Mouse (Mus musculus) embryonic facial prominence, embryonic 10.5 days (tissue): ENCODE measurements around the gene Stxbp1. TPM values are rescaled to one million over a fixed set of nuclear protein-coding genes. Genes with fewer than 3 reads are reported as not detected.
A peak's percentile ranks its signal among the peaks of the same experiment; 100 is the strongest.

Experiments
- DNase-seq: peaks from one replicate; pipeline ENCODE4 v3.0.0-alpha.2; 2017; ENCODE audit warnings: low spot score
- H3K27ac ChIP-seq: fragments of 300-500 bp; sonication (generic); replicated peaks from 2 replicates; pipeline ENCODE4 v1.5.1; 2016; ENCODE audit warnings: mild to moderate bottlenecking
- H3K27me3 ChIP-seq: fragments of 300-500 bp; sonication (generic); replicated peaks from 2 replicates; pipeline ENCODE4 v1.6.1; 2016; ENCODE audit warnings: low read depth, mild to moderate bottlenecking; ENCODE audit not compliant: poor library complexity, severe bottlenecking
- H3K36me3 ChIP-seq: fragments of 300-500 bp; sonication (generic); replicated peaks from 2 replicates; pipeline ENCODE4 v1.6.1; 2016; ENCODE audit warnings: mild to moderate bottlenecking, moderate library complexity
- H3K4me1 ChIP-seq: fragments of 300-500 bp; sonication (generic); 2 replicates; pipeline ENCODE4 v1.6.1; 2016
- H3K4me3 ChIP-seq: fragments of 300-500 bp; sonication (generic); 2 replicates; pipeline ENCODE4 v1.5.1; 2016; ENCODE audit warnings: mild to moderate bottlenecking, moderate library complexity
- H3K9me3 ChIP-seq: fragments of 300-500 bp; sonication (generic); 2 replicates; pipeline ENCODE4 v1.6.1; 2016; ENCODE audit warnings: mild to moderate bottlenecking
- WGBS: fragments of 180-500 bp; shearing (Covaris S2); methylation state at CpG from one replicate; pipeline ENCODE4 v1.1.7; 2016; 5-methylcytosine and 5-hydroxymethylcytosine counted together
- polyA plus RNA-seq: library from polyadenylated mRNA; unstranded; fragments of >200 nt; fragmentation: Nextera tagmentation; extraction: Ambion mirVana; gene quantifications from 2 replicates; pipeline ENCODE4 v1.2.1, GENCODE M21; 2016

Gene Stxbp1
- polyA plus RNA-seq, 1 experiment from 2014 or later: 24.4 TPM

GRCm38 (mm10) chr2:32824181-32824580, 22.9 kb downstream of the Stxbp1 start:
- no peak overlapping the region for H3K4me3 ChIP-seq
- 42% methylated on average over 8 of the region's 8 CpGs for WGBS
- H3K4me1 ChIP-seq: peaks cover 29% of the 10 kb centered on the region
- H3K36me3 ChIP-seq: 0 out of 2 replicates have a peak, but pooled peaks cover 4% of the 10 kb centered on the region
- H3K27me3 ChIP-seq: no peaks in the 10 kb centered on the region
- 0 out of 2 replicates have a peak overlapping the region, but pooled peaks have one; percentile 21 for H3K27ac ChIP-seq
- no peaks in the 10 kb centered on the region for H3K9me3 ChIP-seq
- DNase-seq: peak; percentile 26

GRCm38 (mm10) chr2:32823579-32824154, 23.4 kb downstream of the Stxbp1 start:
- H3K4me3 ChIP-seq: no peak overlapping the region
- H3K27me3 ChIP-seq: no peaks in the 10 kb centered on the region
- no peaks in the 10 kb centered on the region for H3K9me3 ChIP-seq
- no peak for DNase-seq
- peaks cover 25% of the 10 kb centered on the region for H3K4me1 ChIP-seq
- 68% methylated on average over 8 of the region's 8 CpGs for WGBS
- peak overlapping the region; percentile 57 for H3K27ac ChIP-seq
- H3K36me3 ChIP-seq: 0 out of 2 replicates have a peak, but pooled peaks cover 4% of the 10 kb centered on the region

- H3K36me3 ChIP-seq: peaks cover 5% of the 10 kb centered on the region; the same call in 1 of the 2 replicates
- H3K27me3 ChIP-seq: no peaks in the 10 kb centered on the region
- H3K4me1 ChIP-seq: peaks cover 25% of the 10 kb centered on the region
- peak overlapping the region; percentile 57 for H3K27ac ChIP-seq
- 0 out of 2 replicates have a peak overlapping the region, but pooled peaks have one; percentile 18 for H3K4me3 ChIP-seq
- DNase-seq: peak; percentile 22
- 50% methylated on average over 11 of the region's 11 CpGs for WGBS
- H3K9me3 ChIP-seq: no peaks in the 10 kb centered on the region
These were observed 23.9 kb downstream of the Stxbp1 start for GRCm38 (mm10) chr2:32823153-32823552.

GRCm38 (mm10) chr2:32822643-32823042, 24.4 kb downstream of the Stxbp1 start:
- H3K4me3 ChIP-seq: no peak overlapping the region
- H3K27ac ChIP-seq: peak overlapping the region; percentile 57
- peaks cover 25% of the 10 kb centered on the region for H3K4me1 ChIP-seq
- peaks cover 10% of the 10 kb centered on the region for H3K36me3 ChIP-seq
- no peaks in the 10 kb centered on the region for H3K27me3 ChIP-seq
- 84% methylated on average over 6 of the region's 6 CpGs for WGBS
- no peak for DNase-seq
- H3K9me3 ChIP-seq: no peaks in the 10 kb centered on the region

- no peak overlapping the region for H3K27ac ChIP-seq
- no peaks in the 10 kb centered on the region for H3K27me3 ChIP-seq
- peaks cover 25% of the 10 kb centered on the region for H3K4me1 ChIP-seq
- H3K36me3 ChIP-seq: peaks cover 8% of the 10 kb centered on the region
- H3K9me3 ChIP-seq: no peaks in the 10 kb centered on the region
- DNase-seq: peak; percentile 48
- 71% methylated on average over 11 of the region's 11 CpGs for WGBS
- H3K4me3 ChIP-seq: no peak overlapping the region
These were observed 25.8 kb downstream of the Stxbp1 start for GRCm38 (mm10) chr2:32821041-32821802.

- H3K4me3 ChIP-seq: no peak overlapping the region
These were observed 28.8 kb downstream of the Stxbp1 start for GRCm38 (mm10) chr2:32818208-32818607.

GRCm38 (mm10) chr2:32817589-32817988, 29.5 kb downstream of the Stxbp1 start:
- DNase-seq: no peak
- H3K4me3 ChIP-seq: no peak overlapping the region
- 72% methylated on average over 7 of the region's 7 CpGs for WGBS
- no peak overlapping the region for H3K27ac ChIP-seq
- H3K9me3 ChIP-seq: no peaks in the 10 kb centered on the region
- no peaks in the 10 kb centered on the region for H3K27me3 ChIP-seq
- H3K36me3 ChIP-seq: peaks cover 23% of the 10 kb centered on the region
- H3K4me1 ChIP-seq: peaks cover 4% of the 10 kb centered on the region

More at GRCm38 (mm10) chr2:32818208-32818607, 28.8 kb downstream of the Stxbp1 start:
- Histone ChIP-seq H3K36me3 (peaks cover 17% of the 10 kb centered on the region), H3K27me3 (no peaks in the 10 kb centered on the region), H3K9me3 (no peaks in the 10 kb centered on the region), H3K27ac (no peak overlapping the region), H3K4me1 (peaks cover 10% of the 10 kb centered on the region)
- WGBS: 95% methylated on average over 5 of the region's 5 CpGs
- no peak for DNase-seq

- 76% methylated on average over 17 of the region's 17 CpGs for WGBS
- no peak for DNase-seq
- Histone ChIP-seq H3K4me3 (no peak overlapping the region), H3K4me1 (no peaks in the 10 kb centered on the region; the same call in 1 of the 2 replicates), H3K27ac (no peak overlapping the region), H3K36me3 (peaks cover 24% of the 10 kb centered on the region), H3K27me3 (no peaks in the 10 kb centered on the region), H3K9me3 (no peaks in the 10 kb centered on the region)
These were observed 30.0 kb downstream of the Stxbp1 start for GRCm38 (mm10) chr2:32816946-32817581.

- peaks cover 30% of the 10 kb centered on the region for H3K36me3 ChIP-seq
- H3K9me3 ChIP-seq: no peaks in the 10 kb centered on the region
- H3K4me3 ChIP-seq: no peak overlapping the region
- 95% methylated on average over 2 of the region's 2 CpGs for WGBS
- H3K27me3 ChIP-seq: no peaks in the 10 kb centered on the region
- no peak for DNase-seq
- H3K4me1 ChIP-seq: peaks cover 5% of the 10 kb centered on the region; the same call in 1 of the 2 replicates
- H3K27ac ChIP-seq: no peak overlapping the region
These were observed 30.5 kb downstream of the Stxbp1 start for GRCm38 (mm10) chr2:32816497-32816896.

GRCm38 (mm10) chr2:32811959-32812358, 35.1 kb downstream of the Stxbp1 start:
- Histone ChIP-seq H3K9me3 (no peaks in the 10 kb centered on the region), H3K4me3 (no peak overlapping the region), H3K27ac (peak overlapping the region; percentile 40; the same call in 1 of the 2 replicates), H3K4me1 (peaks cover 12% of the 10 kb centered on the region), H3K36me3 (peaks cover 52% of the 10 kb centered on the region), H3K27me3 (no peaks in the 10 kb centered on the region)
- no peak for DNase-seq
- WGBS: 87% methylated on average over 8 of the region's 8 CpGs

GRCm38 (mm10) chr2:32808816-32809566, 38.1 kb downstream of the Stxbp1 start:
- Histone ChIP-seq H3K4me1 (peaks cover 19% of the 10 kb centered on the region; the same call in 1 of the 2 replicates), H3K27me3 (no peaks in the 10 kb centered on the region), H3K4me3 (no peak overlapping the region), H3K36me3 (peaks cover 63% of the 10 kb centered on the region), H3K27ac (no peak overlapping the region), H3K9me3 (no peaks in the 10 kb centered on the region)
- 93% methylated on average over 14 of the region's 14 CpGs for WGBS
- DNase-seq: no peak
